Mouse (Mus musculus): ENCODE data around the gene Tcea2.

Gene Tcea2

DNA sequence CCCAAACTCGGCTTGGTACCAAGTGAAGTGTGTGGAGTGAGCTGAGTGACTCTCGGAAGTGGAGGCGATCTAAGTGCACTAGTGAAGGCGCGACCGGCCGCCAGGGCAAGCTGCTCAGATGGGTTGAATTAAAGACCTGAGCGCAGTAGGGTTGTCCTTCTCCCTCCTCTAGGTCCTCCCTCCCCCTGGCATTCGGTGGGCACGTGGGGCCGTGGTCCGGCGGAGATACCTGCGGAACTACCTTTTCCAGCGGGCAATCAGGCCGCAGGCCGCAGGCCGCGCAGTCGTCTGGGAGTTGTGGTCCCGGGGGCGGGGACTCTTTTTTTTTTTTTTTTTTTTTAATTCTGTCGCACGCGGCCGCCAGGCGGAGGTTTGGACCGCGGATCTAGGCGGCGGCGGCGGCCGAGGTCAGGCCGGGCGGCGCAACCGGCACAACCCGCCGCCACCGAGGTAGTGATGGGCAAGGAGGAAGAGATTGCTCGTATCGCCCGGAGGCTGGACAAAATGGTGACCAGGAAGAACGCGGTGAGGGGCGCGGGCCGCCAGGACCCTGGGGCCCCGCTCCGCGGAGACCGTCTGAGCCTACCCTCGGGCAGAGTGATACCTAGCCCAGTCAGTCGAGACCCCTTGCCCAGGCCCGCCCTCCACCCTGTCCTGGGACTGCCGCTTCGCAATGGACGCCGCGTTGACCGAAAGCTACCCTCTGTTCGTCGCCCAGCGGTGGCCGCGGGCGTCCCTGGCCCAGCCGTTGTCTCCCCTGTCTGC is at the start of gene Tcea2:
Gene Tcea2, plus strand, starts transcription at position 360 of the 765 bp plus-strand sequence.
- CTCF ChIA-PET: interaction anchor here (0.7 kb wide), 1 partner anchor 16 kb away, joined by 4 read pairs; no protein-coding TSS in a partner anchor

DNA sequence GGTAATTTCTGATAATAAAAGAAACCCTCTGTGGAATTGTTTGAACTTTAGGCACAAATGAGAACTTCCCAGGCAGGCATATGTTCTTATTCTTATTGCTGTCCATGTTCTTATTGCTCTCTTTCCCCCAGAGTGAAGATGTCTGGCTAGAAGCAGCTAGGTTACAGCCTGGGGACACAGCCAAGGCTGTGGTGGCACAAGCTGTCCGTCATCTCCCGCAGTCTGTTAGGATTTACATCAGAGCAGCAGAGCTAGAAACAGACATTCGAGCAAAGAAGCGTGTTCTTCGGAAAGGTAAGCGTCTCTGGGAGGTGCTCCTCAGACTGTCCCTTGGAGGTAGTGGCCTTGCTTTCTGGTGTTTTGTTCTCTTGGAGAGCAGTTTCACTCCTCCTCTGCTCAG is 47.5 kb upstream of the Tcea2 start:
- CTCF ChIA-PET: no interaction called here

DNA sequence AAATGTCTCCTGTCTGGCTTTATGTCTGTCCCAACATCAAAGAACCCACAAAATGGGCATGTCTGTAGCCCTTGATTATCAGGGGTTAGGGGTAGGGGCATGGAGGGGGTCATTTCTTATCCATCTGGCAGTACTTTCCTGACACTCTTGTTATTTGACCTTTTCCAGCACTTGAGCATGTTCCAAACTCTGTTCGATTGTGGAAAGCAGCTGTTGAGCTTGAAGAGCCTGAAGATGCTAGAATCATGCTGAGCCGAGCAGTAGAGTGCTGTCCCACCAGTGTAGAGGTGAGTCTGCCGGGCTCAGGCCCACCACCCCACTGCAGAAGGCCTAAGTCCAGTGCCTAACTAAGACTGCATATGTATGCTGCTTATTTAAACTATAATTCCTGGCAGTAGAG is 44.2 kb upstream of the Tcea2 start:
- CTCF ChIA-PET: no interaction called here

DNA sequence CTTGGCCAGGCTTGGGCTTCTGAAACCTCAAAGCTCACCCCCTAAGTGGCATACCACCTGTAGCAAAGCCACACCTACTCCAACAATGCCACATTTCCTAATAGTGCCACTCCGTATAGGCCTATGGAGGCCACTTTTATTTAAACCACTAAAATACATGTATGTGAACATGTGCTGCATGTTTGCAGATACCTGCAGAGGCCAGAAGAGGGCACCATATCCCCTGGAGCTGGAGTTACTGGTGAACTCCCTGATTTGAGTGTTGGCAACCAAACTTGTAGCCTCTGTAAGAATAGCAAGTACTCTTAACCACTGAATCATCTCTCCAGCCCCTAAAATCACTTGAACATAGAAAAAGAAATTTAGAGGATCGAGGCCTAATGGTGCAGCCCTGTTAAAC is 35.7 kb upstream of the Tcea2 start:
- CTCF ChIA-PET: interaction anchor here (1.6 kb wide), 1 partner anchor 34 kb away, joined by 4 read pairs; no protein-coding TSS in a partner anchor

DNA sequence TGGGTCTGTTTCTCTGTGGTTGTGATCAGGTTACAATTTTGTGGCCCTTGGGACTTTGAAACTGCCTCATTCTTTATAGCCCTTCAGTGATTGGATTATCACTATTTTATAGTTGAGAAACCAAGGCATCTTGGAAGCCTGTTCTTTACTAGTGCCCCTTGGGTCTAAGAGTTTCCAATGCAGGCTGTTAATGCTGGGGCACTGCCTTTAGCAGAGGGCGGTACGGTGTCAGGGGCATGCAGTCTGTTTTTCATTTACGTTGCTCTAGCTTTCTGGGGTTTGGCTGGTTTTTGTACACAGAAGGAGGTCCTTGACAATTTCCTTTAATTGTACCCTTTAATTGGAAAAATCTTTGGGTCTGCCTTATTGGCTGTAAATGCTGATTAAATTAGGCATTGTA is 34.4 kb upstream of the Tcea2 start:
- CTCF ChIA-PET: no interaction called here

DNA sequence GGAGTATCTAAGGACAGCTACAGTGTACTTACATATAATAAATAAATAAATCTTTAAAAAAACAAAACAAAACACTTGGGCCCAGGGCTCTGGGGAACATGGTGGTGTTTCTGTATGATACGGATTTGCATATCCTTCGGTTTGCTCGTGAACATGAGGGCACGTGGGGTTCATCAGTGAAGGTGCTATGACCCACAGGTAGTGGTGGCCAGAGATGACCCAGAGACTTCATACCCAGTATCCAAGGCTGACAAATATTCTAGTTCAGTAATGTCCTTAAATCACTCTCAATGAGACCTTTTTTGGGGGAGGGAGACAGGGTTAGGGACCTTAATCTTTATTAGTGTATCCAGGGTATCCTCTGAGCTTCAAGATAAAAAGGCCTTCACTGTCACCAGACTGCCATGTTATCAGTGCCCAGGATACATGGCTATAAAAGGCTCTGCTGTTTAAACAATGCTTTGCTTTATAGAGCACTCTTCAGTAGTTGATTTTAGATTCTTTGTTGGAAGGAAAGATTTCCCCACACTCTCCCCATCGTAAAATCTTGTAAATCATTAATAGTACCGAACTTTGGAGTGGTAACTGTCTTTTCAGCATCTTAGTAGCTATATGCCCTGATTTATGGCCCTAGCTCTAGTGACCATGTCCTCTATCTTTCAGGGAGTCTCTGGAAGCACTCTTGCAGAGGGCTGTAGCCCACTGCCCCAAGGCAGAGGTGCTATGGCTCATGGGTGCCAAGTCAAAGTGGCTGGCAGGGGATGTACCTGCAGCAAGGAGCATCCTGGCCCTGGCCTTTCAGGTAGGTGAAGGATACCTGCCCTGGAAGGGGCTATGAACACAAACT is 33.3 kb upstream of the Tcea2 start:
- CTCF ChIA-PET: no interaction called here

DNA sequence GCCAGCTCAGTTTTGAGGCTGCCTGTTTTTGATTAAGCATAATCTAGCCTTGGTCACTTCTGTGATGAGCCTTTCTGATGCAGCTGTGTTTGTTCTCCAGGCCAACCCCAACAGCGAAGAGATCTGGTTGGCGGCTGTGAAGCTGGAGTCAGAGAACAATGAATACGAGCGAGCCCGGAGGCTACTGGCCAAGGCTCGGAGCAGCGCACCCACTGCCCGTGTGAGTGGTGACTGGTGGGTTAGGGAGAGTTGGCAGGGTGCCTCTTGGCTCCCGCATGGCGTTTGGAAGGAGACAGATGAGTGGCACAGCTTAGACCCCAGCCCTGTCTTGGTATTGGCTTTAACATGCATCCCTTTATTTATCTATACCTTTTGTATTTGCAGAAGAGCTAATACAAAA is 31.2 kb upstream of the Tcea2 start:
- CTCF ChIA-PET: no interaction called here

DNA sequence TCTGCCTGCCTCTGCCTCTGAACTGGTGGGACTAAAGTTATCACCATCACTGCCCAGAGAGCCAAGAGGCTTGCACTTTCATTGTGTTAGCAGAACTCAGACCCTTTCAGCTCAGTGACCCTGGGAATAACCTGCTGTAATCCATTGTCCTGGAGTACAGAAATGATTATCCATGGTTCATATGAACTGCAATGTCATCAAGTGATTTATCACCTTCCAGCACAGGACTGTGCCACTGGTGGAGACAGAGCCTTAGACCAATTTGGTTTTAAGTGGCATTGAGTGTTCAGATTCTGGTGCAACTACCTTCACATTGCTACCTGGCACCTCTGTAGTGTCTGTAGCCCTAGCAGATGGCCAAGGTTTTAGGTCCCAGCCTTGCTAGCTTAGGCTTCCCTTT is 27.0 kb upstream of the Tcea2 start:
- CTCF ChIA-PET: interaction anchor here (1.3 kb wide), 1 partner anchor 9 kb away, joined by 3 read pairs; no protein-coding TSS in a partner anchor

DNA sequence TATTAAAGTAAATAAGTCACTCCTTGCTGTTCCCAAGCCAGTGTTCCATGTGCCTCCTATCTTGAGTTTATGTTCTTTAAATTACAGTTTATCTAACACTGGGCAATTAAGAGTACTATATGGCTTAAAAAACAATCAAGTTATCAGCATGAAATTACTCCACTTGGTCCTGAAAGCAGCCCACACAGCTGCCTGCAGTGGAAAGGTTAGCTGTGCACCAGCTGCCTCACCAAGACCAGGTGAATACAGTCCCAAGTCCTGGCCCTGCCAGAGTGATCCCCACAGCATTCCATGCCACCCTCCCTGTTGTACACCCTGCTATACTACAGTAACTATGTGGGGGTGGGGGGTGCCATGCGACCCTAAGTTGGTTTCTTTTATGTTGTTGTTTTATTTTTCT is 26.6 kb upstream of the Tcea2 start:
- CTCF ChIA-PET: interaction anchor here (1.3 kb wide), 1 partner anchor 9 kb away, joined by 3 read pairs; no protein-coding TSS in a partner anchor

DNA sequence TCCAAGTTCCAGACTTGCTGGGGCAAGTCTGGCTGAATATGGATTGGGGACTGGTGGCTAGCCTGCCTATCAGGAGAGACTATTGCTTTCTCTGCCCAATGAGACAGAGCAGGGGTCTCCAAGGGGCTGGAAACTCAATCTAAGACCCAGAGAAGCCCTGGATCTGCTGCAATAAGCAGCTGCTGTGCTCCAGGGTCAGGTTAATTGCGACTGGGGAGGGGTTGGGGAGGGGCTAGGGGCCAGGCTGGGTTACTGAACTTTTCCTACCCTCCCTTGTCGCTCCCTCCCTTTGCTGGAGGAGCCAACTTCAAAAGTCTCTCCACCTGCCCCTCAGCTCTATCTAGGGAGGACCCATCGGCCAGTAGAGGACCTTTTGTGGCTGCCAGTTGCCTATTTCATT is 23.4 kb upstream of the Tcea2 start, which contains the start of gene Gm29797:
Gene Gm29797, plus strand, starts transcription at position 301 of the 400 bp plus-strand sequence.
- CTCF ChIA-PET: interaction anchor here (0.9 kb wide), 1 partner anchor 50 kb away, joined by 3 read pairs; no protein-coding TSS in a partner anchor

DNA sequence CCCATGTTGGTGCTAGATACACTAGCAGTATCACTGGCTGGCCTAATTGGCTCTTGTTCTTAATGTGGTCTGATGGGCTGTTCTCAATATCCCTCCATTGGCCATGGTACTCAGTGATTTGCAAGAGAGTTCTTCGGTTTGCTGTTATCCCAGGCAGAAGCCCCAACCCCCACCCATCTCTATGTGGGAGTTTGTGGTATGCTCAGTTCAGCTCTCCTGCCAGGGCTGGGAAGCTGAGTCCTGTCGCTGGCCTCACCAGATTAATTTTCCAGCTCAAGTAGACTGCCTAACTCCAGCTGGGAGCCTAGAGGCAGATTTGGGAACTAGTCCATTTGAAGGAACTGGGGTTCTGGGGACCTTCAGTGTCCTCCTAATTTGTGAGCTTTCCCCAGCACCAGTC is 22.7 kb upstream of the Tcea2 start:
- CTCF ChIA-PET: no interaction called here

DNA sequence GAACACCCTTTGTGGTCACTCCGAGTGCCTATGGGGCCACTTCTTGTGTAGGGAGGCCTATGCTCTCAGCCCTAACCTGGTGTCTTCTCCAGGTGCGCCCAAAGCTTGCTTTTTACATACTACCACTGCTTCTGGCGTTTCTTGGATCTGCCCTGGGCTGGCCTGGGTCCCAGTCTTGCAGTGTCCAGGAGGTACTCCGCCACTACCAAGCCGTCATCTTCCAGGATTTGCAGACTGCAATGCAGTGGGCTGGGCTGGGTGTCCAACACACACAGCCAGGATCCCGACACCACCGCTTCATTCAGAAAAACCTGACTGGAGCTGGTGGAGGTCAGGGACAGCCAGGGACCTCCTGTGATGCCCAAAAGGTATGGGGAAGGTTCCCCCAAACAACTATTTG is 21.6 kb upstream of the Tcea2 start:
- CTCF ChIA-PET: interaction anchor here (0.6 to 2.4 kb wide), 3 partner anchors 20 to 48 kb away, joined by 3 to 15 read pairs (median 8); no protein-coding TSS in a partner anchor

DNA sequence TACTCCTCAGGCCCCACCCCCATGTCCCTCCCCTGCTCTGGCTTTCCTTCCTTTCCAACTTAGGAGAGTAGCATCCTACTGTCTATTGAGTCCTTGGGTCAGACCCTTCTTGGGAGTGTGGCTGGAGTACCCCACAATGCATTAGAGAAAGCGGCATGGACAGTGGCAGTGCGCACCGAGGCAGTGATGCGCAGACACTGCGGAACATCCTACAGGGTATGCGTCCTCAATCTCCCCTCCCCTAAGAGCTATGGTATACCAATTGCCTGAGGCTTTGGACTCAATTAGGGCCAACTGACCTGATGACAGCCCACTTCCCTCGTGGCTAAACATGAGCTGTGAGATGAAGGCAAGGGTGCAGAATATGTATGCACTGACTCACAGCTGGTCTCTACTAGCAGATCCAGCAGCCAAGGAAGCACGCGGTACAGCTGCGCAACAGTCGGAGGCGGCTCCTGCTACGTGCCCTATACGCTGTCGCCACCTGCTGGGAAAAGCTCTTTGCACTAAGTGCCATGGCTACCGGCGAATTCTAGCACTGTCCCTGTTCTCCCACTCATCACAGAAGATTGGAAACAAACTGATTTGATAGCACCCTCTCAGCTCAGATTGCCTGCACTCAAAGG is 21.1 kb upstream of the Tcea2 start:
- CTCF ChIA-PET: interaction anchor here (0.6 to 2.4 kb wide), 4 partner anchors 19 to 1559 kb away, joined by 3 to 15 read pairs (median 6); no protein-coding TSS in a partner anchor

DNA sequence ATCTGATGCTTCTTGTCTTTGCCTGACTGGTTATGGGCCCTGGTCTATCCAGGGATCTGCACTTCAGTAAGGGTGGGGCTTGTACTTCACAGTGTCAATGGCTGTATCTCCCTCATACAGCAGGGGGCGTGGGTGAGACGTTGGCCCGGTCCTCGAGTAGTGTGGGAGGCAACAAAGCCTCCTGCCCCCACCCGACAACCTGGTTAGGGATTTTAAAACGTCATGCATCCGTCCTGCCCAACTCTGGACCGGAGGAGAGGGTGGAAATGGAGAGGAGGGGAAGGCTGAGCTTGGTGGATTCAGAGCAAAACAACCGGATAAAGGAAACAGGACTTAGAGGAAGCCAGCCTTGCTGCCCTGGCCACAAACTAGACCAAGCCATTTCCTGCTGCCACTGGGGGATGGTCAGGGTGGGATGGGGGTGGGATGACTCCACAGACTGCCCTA is 20.5 kb upstream of the Tcea2 start:
- CTCF ChIA-PET: interaction anchor here (0.7 to 2.4 kb wide), 3 partner anchors 19 to 1559 kb away, joined by 3 to 15 read pairs (median 8); no protein-coding TSS in a partner anchor

DNA sequence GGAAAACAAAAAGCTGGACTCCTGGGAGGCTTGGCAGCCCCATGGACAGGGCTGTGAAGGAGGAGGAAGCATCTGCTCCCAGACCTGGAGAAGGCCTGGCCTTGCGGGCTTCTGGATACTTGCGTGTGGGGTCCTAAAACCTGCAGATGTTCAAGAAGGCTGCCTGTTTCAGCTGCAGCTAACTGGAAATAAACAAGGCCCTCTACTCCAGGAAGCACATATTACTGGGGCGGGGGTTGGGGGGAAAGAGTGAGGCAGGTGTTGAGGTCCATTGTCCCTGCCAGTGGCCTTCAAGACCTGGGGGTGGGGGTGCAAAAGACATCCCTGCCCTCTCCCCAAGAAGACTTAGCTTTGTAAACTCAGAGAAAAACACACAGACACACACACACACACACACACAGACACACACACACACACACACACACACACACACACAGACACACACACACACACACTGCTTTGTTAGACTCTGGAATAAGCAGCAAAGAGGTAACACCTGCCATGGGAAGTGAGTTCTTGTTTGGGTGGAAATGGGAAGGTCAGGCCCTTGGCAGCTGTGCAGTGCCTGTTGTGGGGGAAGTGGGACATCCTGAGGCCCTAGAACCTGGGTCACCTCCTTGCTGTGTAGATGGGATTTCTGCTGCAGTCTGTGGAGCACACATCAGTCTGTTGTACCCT is 17.4 kb upstream of the Tcea2 start:
- CTCF ChIA-PET: interaction anchor here (0.6 to 0.8 kb wide), 3 partner anchors 8 to 45 kb away, joined by 3 to 4 read pairs (median 3); partner anchors contain the start of gene Sox18

DNA sequence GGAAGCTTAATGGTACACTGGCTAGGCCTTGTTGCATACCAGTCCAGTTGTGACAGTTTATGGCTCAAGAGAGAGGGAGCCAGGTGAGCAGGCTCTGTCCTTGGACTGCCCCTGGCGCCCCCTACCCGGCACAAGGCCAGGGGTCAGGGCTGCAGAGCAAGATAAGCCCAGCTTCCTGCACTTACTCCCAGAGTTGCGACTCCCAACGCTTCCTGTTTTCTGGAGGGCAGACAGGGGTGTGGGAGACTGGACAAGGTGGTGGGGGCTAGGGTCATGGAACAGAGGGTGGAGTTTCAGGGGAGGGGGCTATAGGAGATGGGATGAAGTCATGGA is 16.8 kb upstream of the Tcea2 start:
- CTCF ChIA-PET: no interaction called here

DNA sequence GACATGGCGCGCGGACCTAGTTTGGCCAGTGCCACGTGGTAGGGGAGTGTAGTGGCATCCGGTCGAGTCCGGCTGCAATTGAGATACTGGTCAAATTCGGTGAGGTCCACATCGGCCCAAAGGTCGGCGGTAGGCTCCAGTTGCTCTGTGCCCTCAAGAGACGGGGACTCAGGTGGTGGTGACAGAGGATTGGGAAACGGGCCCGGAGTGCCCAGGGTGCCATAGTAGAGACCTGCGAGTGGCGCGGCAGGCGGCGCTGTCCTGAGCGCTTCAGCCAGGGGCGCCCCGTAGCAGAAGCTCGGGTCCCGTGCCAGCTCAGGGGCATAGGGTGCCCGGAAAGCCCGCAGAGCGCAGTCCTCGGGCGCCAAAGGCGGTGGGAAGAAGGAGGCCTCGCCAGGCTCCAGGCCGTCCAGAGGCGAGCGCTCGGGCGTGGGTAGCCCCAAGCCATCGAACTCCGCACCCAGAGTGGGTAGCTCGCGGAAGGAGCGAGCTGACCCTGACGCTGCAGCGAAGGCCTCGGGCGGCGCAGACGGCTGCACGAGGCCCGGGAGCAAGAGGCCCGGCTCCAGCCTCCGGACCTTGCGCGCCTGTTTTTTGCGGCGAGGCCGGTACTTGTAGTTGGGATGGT is 9.7 kb upstream of the Tcea2 start:
- CTCF ChIA-PET: interaction anchor here (0.6 kb wide), 1 partner anchor 190 kb away, joined by 3 read pairs; no protein-coding TSS in a partner anchor

DNA sequence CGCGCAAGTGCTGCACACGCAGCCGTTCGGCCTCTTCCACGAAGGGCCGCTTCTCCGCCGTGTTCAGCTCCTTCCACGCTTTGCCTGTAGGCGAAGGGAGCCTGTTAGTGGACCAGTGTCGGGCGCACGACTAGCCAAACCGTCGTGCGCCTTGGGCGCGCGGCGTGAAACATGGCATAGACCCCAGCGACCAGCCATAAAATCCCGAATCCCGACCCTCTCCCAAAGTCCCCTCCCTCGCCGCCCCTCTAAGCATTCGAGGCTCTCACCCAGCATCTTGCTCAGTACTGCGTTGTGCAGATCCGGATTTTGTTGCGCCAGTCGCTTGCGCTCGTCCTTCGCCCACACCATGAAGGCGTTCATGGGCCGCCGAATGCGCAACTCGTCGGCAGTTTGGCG is 9.2 kb upstream of the Tcea2 start:
- CTCF ChIA-PET: interaction anchor here (0.5 kb wide), 1 partner anchor 8 kb away, joined by 3 read pairs; no protein-coding TSS in a partner anchor

DNA sequence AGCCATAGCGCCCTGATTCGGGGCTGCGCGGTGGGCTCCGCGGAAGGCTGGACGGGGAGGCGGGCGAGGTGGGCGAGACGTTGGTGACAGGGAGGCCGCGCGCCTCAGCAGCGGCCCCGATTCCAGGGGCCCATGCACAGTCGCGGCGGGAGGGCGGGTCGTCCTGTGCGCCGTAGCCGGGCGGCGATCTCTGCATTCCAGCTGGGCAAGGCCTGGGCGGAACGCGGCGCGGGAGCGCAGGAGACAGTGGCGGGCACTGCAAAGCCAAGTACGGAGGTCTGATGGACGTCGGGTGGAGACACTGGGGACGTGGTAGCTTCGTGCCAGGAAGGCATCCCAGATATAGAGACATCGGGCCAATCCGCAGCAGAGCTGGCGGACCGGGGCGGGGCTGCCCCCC is 8.8 kb upstream of the Tcea2 start, which contains the start of gene Sox18:
Gene Sox18, minus strand, starts transcription at position 315 of the 400 bp plus-strand sequence.
- CTCF ChIA-PET: interaction anchor here (0.5 kb wide), 1 partner anchor 9 kb away, joined by 3 read pairs; no protein-coding TSS in a partner anchor

DNA sequence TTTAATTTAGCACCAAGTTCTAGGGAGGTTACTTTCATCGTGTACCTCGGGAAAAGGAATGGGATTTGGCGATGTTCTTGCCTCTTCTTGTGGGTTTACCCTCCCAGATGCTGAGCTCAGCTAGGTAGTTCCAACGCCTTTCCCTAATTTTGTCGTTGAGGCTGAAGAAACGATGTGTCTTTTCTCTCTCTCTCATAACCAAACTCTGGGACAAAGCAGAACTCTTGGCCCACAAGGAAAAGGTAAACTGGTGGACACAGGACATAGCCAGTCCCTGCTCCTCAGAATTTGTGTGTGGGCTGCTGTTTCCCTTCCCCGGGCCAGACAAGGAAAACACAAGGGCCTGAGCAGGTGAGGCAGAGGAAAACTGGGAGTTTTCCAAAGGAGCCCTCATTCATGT is 8.1 kb upstream of the Tcea2 start:
- CTCF ChIA-PET: interaction anchor here (0.5 kb wide), 1 partner anchor 115 kb away, joined by 3 read pairs; no protein-coding TSS in a partner anchor
